Mouse (Mus musculus): Measurements from ENCODE around the gene Oxgr1.
"Not testable (repeated sequence)": the region's sequence is repeated elsewhere in the genome, so short reads cannot be mapped to it uniquely, and the experiment has no call there.

Oxgr1 gene

GRCm38 (mm10) chr14:120042187-120042820 lies at the start of gene Oxgr1:
Gene Oxgr1 (minus strand): TSS chr14:120042435.
- DNase-seq (ENCODE audit: low spot score in 2 of 2): no peak

DNA sequence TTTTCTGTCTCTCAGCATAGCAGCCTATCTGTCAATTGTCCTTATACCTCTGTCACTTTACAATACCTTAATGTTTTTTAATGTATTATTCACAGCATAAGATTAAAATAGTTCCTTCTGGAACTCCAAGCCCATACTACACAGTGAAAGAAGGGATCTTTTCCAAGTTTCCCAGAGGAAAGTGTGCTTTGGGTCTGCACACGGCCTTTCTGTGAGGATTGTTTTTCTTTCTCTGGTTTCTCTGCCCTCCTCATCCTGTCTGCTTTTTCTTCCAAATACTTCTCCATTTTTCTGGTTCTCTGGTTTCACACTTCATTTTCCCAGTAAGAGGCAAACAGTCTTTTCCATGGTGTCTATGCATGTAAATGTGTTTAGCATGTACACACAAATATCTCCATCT lies 48.2 kb upstream of the Oxgr1 start:
- no peak for DNase-seq (ENCODE audit: low spot score in 2 of 2)

GRCm38 (mm10) chr14:120089649-120090360 lies 47.6 kb upstream of the Oxgr1 start:
- DNase-seq (ENCODE audit: low spot score in 2 of 2): no peak

DNA sequence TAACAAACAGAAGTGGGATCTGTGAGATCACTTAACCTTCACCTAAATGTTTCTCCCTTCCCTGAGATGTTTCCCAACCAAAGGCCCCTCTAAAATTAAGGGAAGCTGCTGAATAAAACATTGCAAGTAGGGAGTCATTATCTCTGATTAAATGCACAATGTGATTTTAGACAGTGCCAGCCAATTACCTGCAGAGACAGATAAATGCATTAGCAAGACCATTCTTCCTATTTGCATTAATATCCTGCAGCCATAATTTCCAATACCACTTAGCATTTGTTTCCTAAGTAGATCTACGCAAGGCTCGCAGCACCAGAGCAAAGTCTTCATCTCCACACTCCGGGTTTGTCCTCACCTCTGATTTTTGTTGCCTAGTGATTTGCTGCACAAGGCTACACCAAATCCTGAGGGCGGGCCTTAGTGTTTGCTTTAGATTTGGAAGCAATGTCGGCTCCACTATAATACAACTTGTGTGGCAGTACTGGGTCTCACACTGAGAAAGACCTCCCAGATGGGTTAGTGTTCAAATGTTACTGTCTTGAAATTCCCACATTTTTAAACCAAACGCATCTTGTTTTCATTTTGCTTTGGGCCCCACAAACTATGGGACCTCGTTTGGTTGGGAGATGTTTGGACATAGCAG lies 46.9 kb upstream of the Oxgr1 start:
- DNase-seq (ENCODE audit: low spot score in 2 of 2): no peak

DNA sequence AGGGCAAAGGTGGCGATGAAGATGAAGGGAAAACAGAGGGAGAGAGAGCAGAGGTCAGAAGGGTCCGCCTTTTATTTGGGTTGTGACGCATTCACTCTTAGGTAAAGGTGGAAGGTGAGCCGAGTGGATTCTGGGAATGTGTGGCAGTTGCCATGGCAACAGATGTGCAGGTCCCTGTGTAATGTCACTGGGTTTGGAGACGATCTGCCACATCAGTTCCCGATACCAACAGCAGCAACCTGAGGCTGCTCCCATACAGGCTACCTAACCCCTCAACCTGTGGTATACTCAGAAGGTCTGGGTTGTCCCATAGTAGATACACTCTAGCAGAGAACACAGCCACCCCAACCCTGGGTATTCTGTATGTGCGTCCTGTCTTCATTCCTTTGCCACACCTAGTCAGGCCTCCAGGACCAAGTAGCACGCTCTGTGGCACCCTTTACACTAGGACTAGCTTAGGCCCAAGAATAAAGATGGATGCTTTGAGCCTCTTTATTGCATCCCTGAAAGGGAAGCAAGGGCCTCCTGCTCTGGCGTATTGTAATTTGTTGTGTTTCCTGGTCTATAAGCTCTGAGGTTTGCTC lies 41.9 kb upstream of the Oxgr1 start:
- no peak for DNase-seq (ENCODE audit: low spot score in 2 of 2)

GRCm38 (mm10) chr14:120076192-120076591 lies 34.0 kb upstream of the Oxgr1 start:
- peak in 1 of 2 experiments; percentile 18 for DNase-seq (ENCODE audit: low spot score in 2 of 2)

- DNase-seq (ENCODE audit: low spot score in 2 of 2): no peak
Measured at GRCm38 (mm10) chr14:120075746-120076145, 33.5 kb upstream of the Oxgr1 start.

- no peak for DNase-seq (ENCODE audit: low spot score in 2 of 2)
Measured at GRCm38 (mm10) chr14:120074231-120074630, 32.0 kb upstream of the Oxgr1 start.

DNA sequence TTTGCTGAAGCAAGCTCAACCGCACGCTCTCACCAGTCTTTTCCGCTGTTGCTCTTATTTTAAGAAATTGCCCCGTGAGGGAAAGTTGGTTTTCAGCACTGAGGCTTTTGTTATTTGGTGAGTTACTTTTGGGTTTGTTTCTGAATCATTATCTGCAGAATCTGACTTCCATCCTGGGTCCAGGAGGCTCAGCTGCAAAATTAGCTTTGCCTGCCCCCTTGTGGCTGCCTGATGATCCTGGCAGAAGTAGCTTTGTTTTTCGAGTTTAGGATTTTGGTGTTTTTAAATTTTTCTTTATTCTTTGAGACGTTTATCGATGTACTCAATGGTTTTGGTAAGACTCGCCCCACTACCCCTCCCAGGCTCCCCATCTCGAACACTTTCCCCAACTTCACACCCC lies 18.9 kb upstream of the Oxgr1 start:
- no peak for DNase-seq (ENCODE audit: low spot score in 2 of 2)

DNA sequence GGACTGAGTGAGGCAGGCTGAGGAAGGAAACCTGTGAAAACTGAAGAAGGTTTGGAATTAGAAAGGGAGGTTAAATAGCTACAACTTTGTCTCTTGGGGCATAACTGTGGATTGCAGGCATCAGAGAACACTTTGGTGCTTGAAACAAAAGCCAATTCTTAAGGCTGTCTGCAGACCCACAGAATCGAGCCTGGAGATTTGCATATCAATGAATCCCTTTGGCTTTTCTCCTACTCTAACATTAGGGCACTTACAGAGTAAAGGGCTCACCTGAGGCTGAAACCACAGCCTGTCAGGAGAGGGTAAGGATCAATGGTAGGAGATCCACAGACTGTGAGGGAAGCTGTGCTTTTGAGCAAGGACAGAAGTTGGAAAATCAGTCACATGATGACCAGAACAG lies 8.8 kb downstream of the Oxgr1 start:
- no peak for DNase-seq (ENCODE audit: low spot score in 2 of 2)

DNA sequence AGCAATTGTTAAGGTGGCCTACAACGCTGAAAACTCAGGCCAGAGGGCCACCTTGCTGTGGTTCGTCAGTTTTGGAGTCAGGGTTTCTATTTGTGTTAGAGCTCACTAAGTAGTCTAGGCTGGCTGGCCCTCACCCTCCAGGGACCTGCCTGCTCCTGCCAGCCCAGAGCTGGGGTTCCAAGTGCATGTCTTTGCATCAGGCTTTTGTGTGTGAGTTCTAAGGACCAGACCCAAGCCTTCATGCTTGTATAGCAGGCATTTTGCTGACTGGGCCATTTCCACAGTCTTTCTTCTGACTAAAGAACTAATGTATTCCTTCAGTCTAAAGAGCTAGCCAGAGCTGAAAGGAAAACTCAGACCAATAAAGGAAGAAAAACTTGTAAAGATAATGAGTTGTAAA lies 22.3 kb downstream of the Oxgr1 start:
- DNase-seq (ENCODE audit: low spot score in 2 of 2): no peak

DNA sequence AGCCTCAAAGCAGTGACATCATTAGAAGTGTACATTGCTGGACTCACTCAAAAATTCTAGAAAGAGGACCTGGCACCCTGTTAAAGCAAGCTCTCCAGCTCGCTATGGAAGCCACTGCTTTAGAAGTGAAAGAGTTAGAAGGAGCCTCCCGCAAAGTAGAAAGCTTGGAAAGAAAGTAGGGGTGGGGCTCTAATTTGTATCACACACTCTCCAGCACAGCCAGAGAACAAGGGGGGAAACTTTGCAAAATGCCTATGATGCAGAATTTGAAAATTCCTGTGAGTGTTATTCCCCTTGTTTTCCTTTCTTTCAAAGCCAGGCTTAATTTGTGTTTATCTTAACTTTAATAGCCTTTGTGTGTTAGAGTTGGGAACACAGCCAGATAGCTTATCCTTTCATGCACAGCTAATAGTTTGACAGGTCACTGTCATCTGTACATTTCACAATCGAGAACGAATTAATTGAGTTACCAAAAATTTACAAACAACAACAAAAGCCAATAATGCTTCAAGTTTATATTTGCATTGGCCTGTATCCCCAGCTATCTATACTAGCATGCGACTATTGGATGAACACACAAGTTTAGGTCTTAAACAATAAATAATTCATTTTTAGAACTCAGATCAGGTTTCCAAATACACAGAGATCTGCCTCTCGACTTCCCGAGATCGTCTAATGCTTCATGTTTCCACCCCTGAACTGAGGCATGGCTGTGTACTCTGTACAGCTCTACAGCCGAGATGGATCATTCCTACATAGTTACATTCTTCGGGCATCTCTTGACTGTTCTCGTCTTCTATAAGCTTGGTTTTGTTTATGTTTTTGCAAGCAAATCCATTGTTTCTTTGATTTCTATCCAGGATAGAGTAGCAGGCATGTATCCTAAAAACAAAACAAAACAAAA lies 32.0 kb downstream of the Oxgr1 start:
- no peak for DNase-seq (ENCODE audit: low spot score in 2 of 2)

DNA sequence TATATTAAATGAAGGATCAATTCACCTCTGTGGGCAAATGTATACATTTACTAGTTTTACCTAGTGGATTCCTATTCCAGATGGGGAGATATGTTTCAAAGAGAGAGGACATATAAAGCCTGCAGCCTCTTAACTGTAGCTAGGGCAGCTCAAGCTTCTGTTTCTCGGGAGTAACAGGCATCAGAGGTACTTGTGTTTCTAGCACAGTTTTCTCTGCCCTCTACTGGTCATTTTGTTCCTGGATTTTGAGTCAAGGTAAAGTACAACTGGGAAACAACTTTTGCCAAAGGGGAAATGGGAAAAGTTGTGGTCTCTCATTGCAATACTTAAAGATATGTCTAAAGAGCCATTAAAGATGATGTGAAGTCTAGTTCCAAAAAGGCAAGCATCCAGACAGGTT lies 37.1 kb downstream of the Oxgr1 start:
- no peak for DNase-seq (ENCODE audit: low spot score in 2 of 2)

DNA sequence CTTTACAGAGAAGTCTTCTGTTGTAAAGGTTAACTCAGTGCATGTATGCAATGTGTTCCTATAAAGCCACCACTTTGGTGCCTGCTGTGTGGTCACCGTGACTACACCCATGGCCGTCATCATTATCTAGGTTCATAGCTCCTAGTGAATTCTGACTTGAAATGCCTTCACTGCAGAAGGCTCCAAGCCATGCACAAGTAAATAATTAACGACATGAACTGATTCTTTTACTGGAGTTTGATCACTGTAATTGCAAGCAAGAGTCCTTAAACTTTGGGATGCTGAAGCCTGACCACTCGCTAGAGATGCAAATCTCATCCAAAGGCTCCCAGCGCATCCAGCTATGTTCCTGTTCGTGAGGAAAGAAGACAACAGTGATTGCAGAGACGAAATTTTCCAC lies 38.6 kb downstream of the Oxgr1 start:
- DNase-seq (ENCODE audit: low spot score in 2 of 2): no peak

DNA sequence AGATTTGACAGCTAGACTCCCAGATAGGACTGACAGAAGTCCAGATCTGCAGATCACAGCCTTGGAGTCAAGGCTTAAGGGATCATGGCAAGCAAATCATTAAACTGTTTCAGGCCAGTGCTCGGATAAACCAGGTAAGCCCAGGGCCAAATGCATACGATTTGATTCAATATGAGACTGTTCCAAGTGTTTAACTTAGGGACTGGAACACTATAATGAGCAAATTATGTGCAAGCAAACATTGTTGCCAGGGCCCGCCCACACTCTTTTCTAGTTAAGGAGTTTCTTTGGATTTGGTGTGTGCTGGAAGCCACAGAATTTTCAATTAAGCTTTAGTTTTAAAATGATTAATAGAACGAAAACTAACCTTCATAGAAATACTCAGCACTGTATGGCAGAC lies 39.6 kb downstream of the Oxgr1 start:
- no peak for DNase-seq (ENCODE audit: low spot score in 2 of 2)

- DNase-seq (ENCODE audit: low spot score in 2 of 2): no peak
Measured at GRCm38 (mm10) chr14:119989651-119990050, 52.6 kb downstream of the Oxgr1 start.

GRCm38 (mm10) chr14:119988937-119989645 lies 53.1 kb downstream of the Oxgr1 start:
- no peak for DNase-seq (ENCODE audit: low spot score in 2 of 2)

DNA sequence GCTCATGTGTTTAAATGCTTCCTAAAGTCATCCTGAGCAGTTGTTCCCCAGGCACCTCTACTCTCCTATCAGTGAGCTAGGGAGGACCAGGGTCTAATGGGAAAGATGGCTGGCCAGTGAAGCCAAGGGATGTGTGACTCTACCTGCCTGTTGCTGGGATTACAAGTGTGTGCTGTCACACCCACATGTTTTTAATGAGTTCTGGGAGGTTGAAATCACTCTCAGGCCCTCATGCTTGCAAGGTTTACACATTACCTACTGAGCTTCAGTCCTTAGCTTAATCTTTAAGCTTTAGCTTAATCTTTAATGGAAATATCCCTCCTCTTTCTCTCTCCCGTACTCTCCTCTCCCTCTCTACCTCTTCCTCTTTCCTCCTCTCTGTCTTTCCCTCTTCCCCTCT lies 55.0 kb downstream of the Oxgr1 start:
- no peak for DNase-seq (ENCODE audit: low spot score in 2 of 2)

DNA sequence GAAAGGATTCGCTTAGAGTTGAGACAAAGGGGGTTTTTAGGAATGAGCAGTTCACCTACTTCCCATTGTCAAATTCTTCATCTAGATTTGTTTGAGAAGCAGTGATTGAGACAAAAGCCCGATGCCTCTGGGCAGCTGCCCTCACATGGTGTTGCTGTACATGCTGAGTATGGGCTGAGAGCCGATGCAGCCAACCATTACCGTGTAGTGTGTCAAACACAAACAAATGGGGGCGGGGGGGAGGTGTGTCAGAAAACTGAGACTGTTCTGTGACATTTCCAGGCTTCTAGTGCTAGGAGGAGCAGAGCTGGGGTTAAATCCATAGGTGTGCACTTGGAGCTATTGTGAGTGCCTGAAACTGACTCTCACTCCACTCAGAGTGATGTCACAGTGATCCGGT lies 55.5 kb downstream of the Oxgr1 start:
- DNase-seq (ENCODE audit: low spot score in 2 of 2): no peak

DNA sequence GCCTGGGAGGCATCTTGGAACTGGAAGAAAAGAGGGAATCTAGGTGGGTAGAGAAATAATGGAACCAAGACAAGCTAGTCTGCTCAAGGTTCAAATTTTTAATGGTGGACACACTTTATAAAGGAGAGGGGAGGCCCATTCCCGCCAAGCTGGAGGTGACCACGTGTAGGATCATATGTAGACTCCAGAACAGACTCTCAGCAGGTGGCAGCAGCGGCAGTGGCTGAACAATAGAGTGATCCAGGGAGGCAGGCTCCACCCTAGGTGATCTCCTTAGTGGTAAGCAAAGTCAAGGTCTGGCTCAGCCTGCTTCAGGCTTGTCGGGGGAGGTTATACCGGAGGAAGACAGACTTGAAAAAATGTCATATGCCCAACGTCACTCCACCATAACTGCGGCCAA lies 55.9 kb downstream of the Oxgr1 start:
- not testable (repeated sequence) for DNase-seq (ENCODE audit: low spot score in 2 of 2)

GRCm38 (mm10) chr14:119981314-119981713 lies 60.9 kb downstream of the Oxgr1 start:
- DNase-seq (ENCODE audit: low spot score in 2 of 2): no peak

All from heart, adult 9 months (tissue).